Comparison of ENCODE assay signal across 25 mouse cellular contexts in the genomic region with DNA sequence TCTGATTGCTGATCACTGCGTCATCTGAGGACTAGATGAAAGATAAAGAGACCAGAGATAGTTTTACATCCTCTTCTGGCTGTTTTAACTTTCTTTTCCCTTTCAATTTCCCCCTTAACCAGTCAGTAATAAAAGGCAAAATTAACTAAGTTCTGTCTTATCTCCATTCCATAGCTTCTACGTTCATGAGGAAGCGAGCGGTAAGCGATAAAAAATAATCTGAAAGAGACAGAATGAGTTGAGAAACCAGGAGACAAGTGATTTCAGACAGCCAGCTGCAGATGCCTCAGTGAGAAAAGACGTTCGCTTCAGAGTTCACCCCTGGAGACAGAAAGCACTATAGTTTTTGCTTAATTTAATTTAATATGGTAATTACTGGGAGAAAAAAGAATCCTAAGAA.
DNase-seq lines count a peak whose midpoint lies in the region; ATAC-seq and TF ChIP-seq lines count a peak whose summit lies in the region.
"Had no signal": no experiment of that assay in that cellular context is flagged by ENCODE, and none has a peak within 500 bp of the region (broad histone marks: within the 10 kb centered on the region; RNA-seq: fewer than 3 reads in every experiment).

No protein-coding gene starts in this region.

- no peak overlapping the region for H3K9ac ChIP-seq in heart, embryonic 11.5 days (ENCODE audit: low read depth, low read length)
- no peak overlapping the region for H3K9ac ChIP-seq in hindbrain, embryonic 12.5 days
- H3K9ac ChIP-seq in hindbrain, embryonic 16.5 days (ENCODE audit: low read depth, low read length), result no peak overlapping the region
- H3K9ac ChIP-seq in stomach, embryonic 15.5 days, result no peak overlapping the region
- no peak overlapping the region for H3K9ac ChIP-seq in stomach, postnatal 0 days (ENCODE audit: low read length)
- no peak overlapping the region for H3K9ac ChIP-seq in liver, embryonic 11.5 days (ENCODE audit: low read depth, low read length)
- H3K9ac ChIP-seq: embryonic facial prominence, embryonic 13.5 days; forebrain, embryonic 12.5 days; forebrain, embryonic 15.5 days had no signal

- no peaks in the 10 kb centered on the region for H3K36me3 ChIP-seq in heart, embryonic 11.5 days (ENCODE audit: control insufficient read depth, insufficient read depth, low read length)
- H3K36me3 ChIP-seq in hindbrain, embryonic 12.5 days, result no peaks in the 10 kb centered on the region
- H3K36me3 ChIP-seq in hindbrain, embryonic 16.5 days (ENCODE audit: control insufficient read depth, insufficient read depth, low read length), result no peaks in the 10 kb centered on the region
- H3K36me3 ChIP-seq in stomach, embryonic 15.5 days, result no peaks in the 10 kb centered on the region
- no peaks in the 10 kb centered on the region for H3K36me3 ChIP-seq in stomach, postnatal 0 days (ENCODE audit: control insufficient read depth, insufficient read depth, low read length)
- no peaks in the 10 kb centered on the region for H3K36me3 ChIP-seq in liver, embryonic 11.5 days (ENCODE audit: control insufficient read depth, insufficient read depth, low read length)
- H3K36me3 ChIP-seq: embryonic facial prominence, embryonic 10.5 days; embryonic facial prominence, embryonic 13.5 days; forebrain, embryonic 12.5 days; forebrain, embryonic 15.5 days; G1E; heart, embryonic 10.5 days had no signal

- no peak for TF ChIP-seq EP300 in stomach, postnatal 0 days (optimal IDR thresholded peaks at IDR 0.05)

- peak; percentile 7 for DNase-seq in heart, adult 11 months
- DNase-seq in stomach, postnatal 0 days (ENCODE audit: low spot score), result no peak
- no peak for DNase-seq in liver, embryonic 11.5 days (ENCODE audit: low spot score)
- DNase-seq: adrenal gland, postnatal 10 days; adrenal gland, postnatal 36 days; B cell, adult 2 months; cerebellum, adult 18-20 months; cerebellum, adult 9-10 months; cerebellum, postnatal 14 days; gastrocnemius, postnatal 25 days; heart, adult 2 months; kidney, adult 18-20 months had no signal

- no peak for TF ChIP-seq CTCF in stomach, postnatal 0 days (IDR thresholded peaks at IDR 0.05; ENCODE audit: low read depth)

- H3K27me3 ChIP-seq in heart, embryonic 11.5 days (ENCODE audit: control insufficient read depth, insufficient read depth, low read length), result no peaks in the 10 kb centered on the region
- no peaks in the 10 kb centered on the region for H3K27me3 ChIP-seq in hindbrain, embryonic 12.5 days
- H3K27me3 ChIP-seq in hindbrain, embryonic 16.5 days (replicated peaks; ENCODE audit: control insufficient read depth, insufficient read depth, low read length), result no peaks in the 10 kb centered on the region
- H3K27me3 ChIP-seq in stomach, embryonic 15.5 days (replicated peaks), result no peaks in the 10 kb centered on the region
- H3K27me3 ChIP-seq in stomach, postnatal 0 days (ENCODE audit: control insufficient read depth, insufficient read depth, low read length), result no peaks in the 10 kb centered on the region
- no peaks in the 10 kb centered on the region for H3K27me3 ChIP-seq in liver, embryonic 11.5 days (replicated peaks; ENCODE audit: control insufficient read depth, insufficient read depth, low read length)
- H3K27me3 ChIP-seq: CH12.LX; embryonic facial prominence, embryonic 13.5 days; forebrain, embryonic 12.5 days; forebrain, embryonic 15.5 days; Patski had no signal

- H3K9me3 ChIP-seq in heart, embryonic 11.5 days (replicated peaks; ENCODE audit: control insufficient read depth, low read length), result no peaks in the 10 kb centered on the region
- no peaks in the 10 kb centered on the region for H3K9me3 ChIP-seq in hindbrain, embryonic 12.5 days (replicated peaks)
- H3K9me3 ChIP-seq in hindbrain, embryonic 16.5 days (ENCODE audit: control insufficient read depth, low read length), result no peaks in the 10 kb centered on the region
- no peaks in the 10 kb centered on the region for H3K9me3 ChIP-seq in stomach, embryonic 15.5 days
- no peaks in the 10 kb centered on the region for H3K9me3 ChIP-seq in stomach, postnatal 0 days (ENCODE audit: control insufficient read depth, low read length)
- no peaks in the 10 kb centered on the region for H3K9me3 ChIP-seq in liver, embryonic 11.5 days (ENCODE audit: control insufficient read depth, low read length)
- H3K9me3 ChIP-seq: embryonic facial prominence, embryonic 10.5 days; embryonic facial prominence, embryonic 13.5 days; forebrain, embryonic 12.5 days; forebrain, embryonic 15.5 days; heart, embryonic 10.5 days had no signal

- H3K4me2 ChIP-seq in heart, embryonic 11.5 days, result no peak overlapping the region
- no peak overlapping the region for H3K4me2 ChIP-seq in hindbrain, embryonic 12.5 days (replicated peaks)
- no peak overlapping the region for H3K4me2 ChIP-seq in hindbrain, embryonic 16.5 days (ENCODE audit: low read length)
- H3K4me2 ChIP-seq in stomach, embryonic 15.5 days, result no peak overlapping the region
- H3K4me2 ChIP-seq in stomach, postnatal 0 days (replicated peaks; ENCODE audit: low read depth), result no peak overlapping the region
- H3K4me2 ChIP-seq in liver, embryonic 11.5 days, result no peak overlapping the region
- H3K4me2 ChIP-seq: embryonic facial prominence, embryonic 13.5 days; forebrain, embryonic 12.5 days; forebrain, embryonic 15.5 days had no signal

- no peak overlapping the region for H3K4me3 ChIP-seq in heart, embryonic 11.5 days (ENCODE audit: low read depth, low read length)
- H3K4me3 ChIP-seq in hindbrain, embryonic 12.5 days, result no peak overlapping the region
- no peak overlapping the region for H3K4me3 ChIP-seq in hindbrain, embryonic 16.5 days (ENCODE audit: low read length)
- no peak overlapping the region for H3K4me3 ChIP-seq in stomach, embryonic 15.5 days (replicated peaks)
- no peak overlapping the region for H3K4me3 ChIP-seq in stomach, postnatal 0 days (ENCODE audit: low read depth, low read length)
- H3K4me3 ChIP-seq in liver, embryonic 11.5 days (ENCODE audit: low read depth, low read length), result no peak overlapping the region
- H3K4me3 ChIP-seq: embryonic facial prominence, embryonic 10.5 days; embryonic facial prominence, embryonic 13.5 days; erythroblast, embryonic 14.5 days; forebrain, embryonic 12.5 days; forebrain, embryonic 15.5 days; heart, adult 2 months; heart, embryonic 10.5 days had no signal

- ATAC-seq in heart, embryonic 11.5 days (replicated peaks; ENCODE audit: insufficient number of reproducible peaks, low FRiP score, low TSS enrichment), result no peak
- ATAC-seq in hindbrain, embryonic 12.5 days (ENCODE audit: low FRiP score), result no peak
- ATAC-seq in hindbrain, embryonic 16.5 days, result no peak
- no peak for ATAC-seq in stomach, embryonic 15.5 days (ENCODE audit: insufficient read depth, low FRiP score, low read depth)
- ATAC-seq in stomach, postnatal 0 days (ENCODE audit: low FRiP score, low TSS enrichment), result no peak
- no peak for ATAC-seq in liver, embryonic 11.5 days (replicated peaks; ENCODE audit: low FRiP score)
- ATAC-seq: forebrain, embryonic 15.5 days; Patski had no signal

- 45% methylated on average over 7 of the region's 7 CpGs for WGBS in heart, embryonic 11.5 days (ENCODE audit: insufficient replicate concordance)
- 61% methylated on average over 7 of the region's 7 CpGs for WGBS in hindbrain, embryonic 12.5 days
- 52% methylated on average over 7 of the region's 7 CpGs for whole genome bisulfite sequencing in hindbrain, embryonic 16.5 days
- WGBS in stomach, embryonic 15.5 days, result 67% methylated on average over 7 of the region's 7 CpGs
- 71% methylated on average over 7 of the region's 7 CpGs for WGBS in stomach, postnatal 0 days
- WGBS in liver, embryonic 11.5 days, result 35% methylated on average over 7 of the region's 7 CpGs

- no peak overlapping the region for H3K27ac ChIP-seq in heart, embryonic 11.5 days (ENCODE audit: low read depth, low read length)
- H3K27ac ChIP-seq in hindbrain, embryonic 12.5 days, result 0 out of 2 replicates have a peak overlapping the region, but pooled peaks have one; percentile 48
- no peak overlapping the region for H3K27ac ChIP-seq in hindbrain, embryonic 16.5 days (ENCODE audit: low read depth, low read length)
- 0 out of 2 replicates have a peak overlapping the region, but pooled peaks have one; percentile 31 for H3K27ac ChIP-seq in stomach, embryonic 15.5 days
- H3K27ac ChIP-seq in stomach, postnatal 0 days (replicated peaks), result no peak overlapping the region
- H3K27ac ChIP-seq in liver, embryonic 11.5 days (ENCODE audit: low read depth, low read length), result no peak overlapping the region
- H3K27ac ChIP-seq: embryonic facial prominence, embryonic 13.5 days; forebrain, embryonic 12.5 days; forebrain, embryonic 15.5 days; heart, adult 2 months; heart, embryonic 10.5 days had no signal

- H3K4me1 ChIP-seq in heart, embryonic 11.5 days (ENCODE audit: control insufficient read depth, insufficient read depth, low read length), result no peaks in the 10 kb centered on the region
- peaks cover 17% of the 10 kb centered on the region for H3K4me1 ChIP-seq in hindbrain, embryonic 12.5 days
- H3K4me1 ChIP-seq in hindbrain, embryonic 16.5 days (ENCODE audit: control insufficient read depth, insufficient read depth, low read depth, low read length), result no peaks in the 10 kb centered on the region; the same call in 1 of the 2 replicates
- 0 out of 2 replicates have a peak, but pooled peaks cover 4% of the 10 kb centered on the region for H3K4me1 ChIP-seq in stomach, embryonic 15.5 days
- no peaks in the 10 kb centered on the region for H3K4me1 ChIP-seq in stomach, postnatal 0 days (replicated peaks; ENCODE audit: control insufficient read depth, insufficient read depth)
- H3K4me1 ChIP-seq in liver, embryonic 11.5 days (replicated peaks; ENCODE audit: control insufficient read depth, insufficient read depth, low read length), result no peaks in the 10 kb centered on the region

Comparison
In these comparisons a context has a peak if more than half of its experiments do, and no peak if none do; other contexts are left out.
1. H3K27ac ChIP-seq: peak in hindbrain, embryonic 12.5 days (single experiment) and stomach, embryonic 15.5 days (single experiment); none in heart, embryonic 11.5 days (single experiment), hindbrain, embryonic 16.5 days (single experiment), stomach, postnatal 0 days (single experiment) and liver, embryonic 11.5 days (single experiment).